Mouse (Mus musculus) adrenal gland, postnatal 36 days (tissue): ENCODE results near the gene Ipo11. TPM values are rescaled to one million over a fixed set of nuclear protein-coding genes. Genes with fewer than 3 reads are reported as not detected.
"Not testable (repeated sequence)": the region's sequence is repeated elsewhere in the genome, so short reads cannot be mapped to it uniquely, and the experiment has no call there.

ENCODE experiments used
- DNase-seq, 2 experiments: peaks; one replicate each; pipeline ENCODE4 v3.0.0; 2021; ENCODE audit warnings: mixed read lengths in 1 of 2
- long read RNA-seq, 2 experiments: library from polyadenylated mRNA; stranded (forward); transcript quantifications; one replicate each; pipeline ENCODE4 v2.0.0; 2021; ENCODE audit warnings: borderline sequencing depth in 2 of 2
- total RNA-seq, 2 experiments: library from RNA; stranded (reverse); gene quantifications; 2 replicates each; pipeline ENCODE4 v1.2.3; 2021

Ipo11 gene
- 10 to 100 TPM; 38.9 to 43.8 TPM for total RNA-seq
- long read RNA-seq, experiment 1, full-length matches to known transcripts = 8 of 24 reads
- long read RNA-seq, experiment 1, partial matches to known transcripts = 11 of 24 reads
- long read RNA-seq, experiment 1, other reads (novel, unspliced or antisense) = 5 of 24 reads
- long read RNA-seq, experiment 2, full-length matches to known transcripts = 3 of 9 reads
- long read RNA-seq, experiment 2, partial matches to known transcripts = 3 of 9 reads
- long read RNA-seq, experiment 2, other reads (novel, unspliced or antisense) = 3 of 9 reads

DNA sequence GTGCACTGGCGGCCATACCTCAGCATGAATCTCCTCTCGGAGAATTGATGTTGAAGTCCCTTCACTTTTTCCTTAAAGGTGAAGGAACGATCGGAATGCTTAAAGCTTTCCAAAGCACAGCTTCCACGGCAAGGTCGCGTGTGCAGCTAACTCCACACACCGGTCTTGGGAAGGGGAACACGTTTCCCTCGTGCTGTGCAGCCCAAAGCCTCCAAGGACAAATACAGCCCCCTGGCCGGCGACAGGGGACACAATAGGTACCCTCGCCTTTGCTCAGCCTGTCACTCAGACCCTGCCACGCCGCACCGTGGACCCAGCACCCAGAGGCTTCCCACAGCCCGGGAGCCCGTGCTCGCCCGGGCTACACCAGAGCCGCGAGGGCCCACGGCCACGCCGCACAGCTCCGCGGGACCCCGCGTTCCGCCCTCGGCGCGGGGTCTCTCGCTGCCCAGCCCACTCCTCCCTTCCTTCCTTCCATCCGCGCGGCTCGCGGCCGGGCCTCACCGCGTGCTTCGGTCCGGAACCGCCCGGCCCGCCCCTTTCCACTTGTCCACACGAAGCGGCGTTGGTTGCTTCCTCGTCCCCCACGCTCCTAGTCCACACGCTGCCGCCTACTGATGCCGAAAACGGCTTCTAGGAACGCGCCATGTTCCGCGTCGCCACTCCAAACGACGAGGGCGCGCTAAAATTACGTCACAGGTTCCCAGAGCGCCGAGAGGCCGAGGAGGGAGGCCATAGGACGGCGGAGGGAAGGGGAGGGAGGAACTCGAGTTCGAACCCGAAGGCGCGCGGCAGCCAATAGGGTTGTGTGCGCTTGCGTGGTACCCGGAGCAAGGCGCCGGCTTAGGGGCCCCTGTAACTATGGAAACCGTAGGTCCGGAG, at the start of gene Ipo11:
Ipo11 (minus strand) TSS at position 703 of the 882 bp plus-strand sequence.
- DNase-seq = peak; percentile 93 to 95

DNA sequence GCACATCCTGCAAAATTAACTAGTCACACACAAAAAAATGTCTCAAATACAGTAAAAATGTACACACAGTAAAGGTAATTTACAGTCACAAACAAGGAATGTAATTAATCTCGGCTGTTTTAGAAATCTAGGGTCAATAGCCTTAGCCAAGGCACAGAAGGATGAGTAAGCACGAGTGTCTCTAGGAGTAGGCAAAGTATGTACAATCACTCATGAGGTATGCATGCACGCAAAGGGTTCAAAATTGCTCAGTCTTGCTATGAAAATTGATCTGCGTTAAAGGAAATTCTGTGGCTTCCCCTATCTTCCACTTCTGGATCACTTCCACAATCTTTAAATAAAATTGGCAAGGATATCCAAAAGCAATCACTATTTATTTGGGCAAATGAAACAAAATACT, 24.7 kb upstream of the Ipo11 start:
- no peak for DNase-seq

GRCm38 (mm10) chr13:106960557-106960956, 23.8 kb upstream of the Ipo11 start:
- no peak for DNase-seq

GRCm38 (mm10) chr13:106958286-106958685, 21.5 kb upstream of the Ipo11 start:
- DNase-seq = no peak

DNA sequence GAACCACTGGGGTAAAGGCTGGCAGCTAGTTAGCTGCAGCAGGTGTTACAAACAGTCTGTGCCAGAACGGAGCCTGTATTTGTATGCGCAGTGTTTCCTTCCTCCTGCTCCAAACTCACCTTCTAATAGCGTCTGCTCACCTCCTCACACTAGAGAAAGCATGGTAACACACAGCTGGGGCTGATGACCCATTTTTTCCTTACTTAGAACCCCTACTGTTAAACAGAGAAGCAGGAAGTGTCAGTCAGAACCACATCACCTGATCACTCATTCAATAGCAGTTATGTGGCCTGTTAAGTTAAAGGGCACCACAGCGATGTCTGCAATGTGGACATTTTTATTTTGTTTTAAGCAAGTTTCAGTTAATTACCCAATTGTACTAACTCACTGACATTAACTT, 20.8 kb upstream of the Ipo11 start:
- DNase-seq = no peak

GRCm38 (mm10) chr13:106954880-106955279, 18.1 kb upstream of the Ipo11 start:
- DNase-seq = no peak

- no peak for DNase-seq
Measured at GRCm38 (mm10) chr13:106947583-106947982, 10.8 kb upstream of the Ipo11 start.

DNA sequence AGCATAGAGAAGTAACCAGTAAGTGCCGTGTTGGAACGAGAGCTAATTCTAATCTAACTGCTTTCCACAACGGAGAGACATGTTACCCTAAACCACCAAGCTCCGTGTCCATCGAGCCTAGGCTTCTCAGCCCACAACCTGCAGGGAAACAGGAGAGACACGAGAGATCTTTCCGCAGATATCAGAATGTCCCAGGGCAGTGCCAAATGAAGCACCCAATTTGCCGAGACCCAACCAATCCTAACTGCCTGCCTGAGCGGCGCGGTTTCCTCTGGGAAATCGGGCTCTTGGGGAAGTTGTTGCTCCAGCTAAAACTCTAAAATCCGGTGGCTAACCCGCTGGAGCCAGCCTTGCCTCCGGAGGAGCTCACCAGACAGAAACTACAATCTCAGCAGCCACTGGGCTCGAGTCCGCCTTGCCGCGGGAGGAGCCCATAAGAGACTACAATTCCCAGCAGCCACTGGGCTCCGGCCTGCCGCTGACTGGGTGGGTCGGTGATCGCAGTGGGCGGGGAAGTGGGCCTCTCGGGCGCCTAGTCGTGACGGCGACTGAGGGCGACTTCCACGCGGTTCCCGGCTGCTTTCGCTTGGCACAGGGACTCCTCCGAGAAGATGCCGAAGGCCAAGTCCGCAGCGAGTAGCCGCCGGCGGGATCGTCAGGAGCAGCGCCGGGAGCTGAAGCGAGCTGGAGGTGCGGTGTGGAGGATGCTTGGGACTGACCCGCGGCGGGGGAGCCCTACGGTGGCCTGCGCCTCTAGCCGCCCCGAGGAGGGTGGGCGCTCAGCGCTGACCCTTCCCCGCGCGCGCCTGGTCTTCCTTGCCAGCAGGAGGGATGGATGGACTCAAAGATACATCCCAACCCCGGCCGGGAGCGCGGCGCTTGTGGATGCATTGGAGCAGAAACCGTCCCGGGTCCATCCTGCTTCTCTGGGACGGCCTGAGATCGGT, 10.1 kb upstream of the Ipo11 start, which contains the start of gene Dimt1:
Dimt1 (plus strand) TSS at position 534 of the 947 bp plus-strand sequence.
- DNase-seq = peak; percentile 97

DNA sequence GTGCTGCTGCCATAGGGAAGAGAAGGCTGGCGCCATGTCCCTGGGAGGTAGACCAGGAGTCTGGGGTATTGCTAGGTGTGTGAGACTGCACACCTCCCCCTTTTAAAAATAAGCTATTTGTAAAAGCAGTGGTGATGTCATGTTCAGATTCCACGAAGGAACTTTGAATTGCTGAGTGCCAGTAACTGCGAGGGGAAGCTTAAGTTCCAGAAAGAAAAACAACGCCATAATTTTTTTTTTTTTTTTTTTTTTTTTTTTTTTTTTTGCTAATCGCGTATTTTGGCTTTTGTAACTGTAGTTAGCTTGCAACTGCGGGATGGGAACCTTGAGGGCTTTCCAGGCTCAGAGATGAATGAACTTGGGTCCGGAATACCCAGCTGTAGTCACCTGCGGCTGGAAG, 8.8 kb upstream of the Ipo11 start:
- no peak for DNase-seq

GRCm38 (mm10) chr13:106942721-106943120, 6.0 kb upstream of the Ipo11 start:
- no peak for DNase-seq

GRCm38 (mm10) chr13:106941211-106941976, 4.6 kb upstream of the Ipo11 start:
- no peak for DNase-seq

DNA sequence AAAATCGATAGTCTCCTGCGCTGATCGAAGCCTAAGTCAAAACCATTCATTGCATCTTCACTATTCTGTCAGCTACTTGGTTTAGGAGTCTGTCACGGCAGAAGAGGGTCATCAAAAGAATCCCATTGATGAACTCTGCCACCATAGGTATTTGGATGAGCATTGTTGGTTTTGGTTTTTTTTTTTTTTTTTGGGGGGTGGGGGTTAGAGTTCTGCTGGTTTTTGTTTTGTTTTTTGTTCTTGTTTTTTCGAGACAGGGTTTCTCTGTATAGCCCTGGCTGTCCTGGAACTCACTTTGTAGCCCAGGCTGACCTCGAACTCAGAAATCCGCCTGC, 347 bp upstream of the Ipo11 start:
- no peak for DNase-seq

GRCm38 (mm10) chr13:106935871-106936255, 895 bp downstream of the Ipo11 start:
- DNase-seq = no peak

DNA sequence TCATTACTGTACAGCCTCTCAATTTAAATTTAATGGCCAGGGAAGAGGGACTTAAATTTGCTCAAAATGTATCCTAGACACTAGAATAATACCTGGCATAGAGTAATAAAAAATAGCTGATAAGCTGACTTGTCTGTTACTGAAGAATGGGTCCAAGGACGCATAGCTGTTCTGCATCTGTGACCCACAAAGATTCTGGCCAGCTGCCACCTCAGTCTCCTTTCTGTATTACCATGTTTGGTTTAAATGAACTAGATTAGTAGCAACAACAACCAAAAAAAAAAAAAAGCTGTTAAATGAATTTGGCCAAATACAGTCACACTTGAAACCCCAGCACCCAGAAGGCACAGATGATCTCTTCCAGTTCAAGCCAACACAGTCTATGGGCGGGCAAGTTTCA, 7.6 kb downstream of the Ipo11 start:
- peak; percentile 66 to 72 for DNase-seq

- DNase-seq = peak; percentile 6 to 10
Measured at GRCm38 (mm10) chr13:106928296-106928695, 8.5 kb downstream of the Ipo11 start.

DNA sequence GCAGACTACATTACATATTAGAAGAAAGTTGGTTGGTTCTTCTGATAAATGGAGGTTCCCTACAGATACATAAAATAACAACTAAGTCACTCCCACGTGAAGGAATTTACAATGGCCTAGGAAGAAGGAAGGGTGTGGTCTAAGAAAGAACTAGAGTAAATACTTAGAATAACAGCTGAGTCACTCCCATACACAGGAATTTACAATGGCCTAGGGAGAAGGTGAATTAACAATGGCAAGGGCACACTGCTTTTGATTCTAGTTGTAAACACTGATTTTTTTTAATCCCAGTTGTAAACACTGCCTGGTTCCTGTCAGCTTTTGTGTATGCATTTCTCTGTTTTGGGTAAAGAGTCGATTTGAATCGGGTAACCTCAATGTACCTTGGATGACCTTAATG, 10.8 kb downstream of the Ipo11 start:
- not testable (repeated sequence) for DNase-seq

- no peak for DNase-seq
Measured at GRCm38 (mm10) chr13:106918322-106919050, 18.3 kb downstream of the Ipo11 start.

DNA sequence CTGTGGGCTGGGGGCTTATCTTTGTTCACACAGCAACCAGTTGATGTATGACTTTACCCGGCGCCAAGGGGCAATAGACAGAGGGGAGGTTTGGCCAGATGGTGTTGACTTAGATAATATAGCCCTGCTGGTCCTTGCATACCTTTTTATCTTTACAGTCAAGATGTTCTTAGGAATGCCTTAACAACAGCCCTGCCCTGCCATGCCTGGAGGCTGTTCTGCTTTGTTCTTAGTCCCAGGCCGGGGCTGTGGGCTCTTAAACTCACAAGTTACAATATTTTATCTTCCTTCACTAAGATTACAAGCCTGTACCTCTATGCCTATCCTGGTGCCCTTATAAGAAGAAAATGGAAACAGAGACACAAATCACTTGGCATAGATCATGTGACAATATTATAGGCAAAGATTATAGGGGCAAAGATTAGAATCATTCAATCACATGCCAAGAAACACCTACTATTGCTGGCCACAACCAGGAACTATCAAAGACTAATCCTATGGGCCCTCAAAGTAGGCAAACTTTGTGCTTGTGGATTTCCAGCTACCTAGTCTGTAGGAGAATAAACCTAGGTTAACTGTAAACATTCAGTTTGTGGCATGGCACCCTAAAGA, 23.5 kb downstream of the Ipo11 start:
- DNase-seq = no peak

GRCm38 (mm10) chr13:106910096-106910495, 26.7 kb downstream of the Ipo11 start:
- DNase-seq = peak; percentile 40 to 61

DNA sequence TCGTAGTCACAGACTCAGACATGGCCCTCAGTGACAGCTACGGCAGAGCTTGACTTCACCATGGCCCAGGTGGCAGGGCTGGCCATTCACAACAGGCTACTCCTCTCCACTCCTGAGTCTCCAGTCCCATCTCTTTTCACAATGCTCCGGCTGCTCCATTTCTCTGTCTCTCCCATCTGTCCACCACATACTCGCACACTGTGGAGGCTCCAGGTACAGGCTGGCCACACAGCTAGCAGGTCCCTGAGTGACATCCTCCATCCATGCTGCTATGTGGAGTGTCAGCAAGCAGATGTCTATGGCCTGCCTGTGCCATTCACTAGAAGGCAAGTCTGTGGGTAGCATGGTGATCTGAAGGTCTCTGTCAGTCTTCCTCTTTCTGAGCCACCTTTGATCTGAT, 29.5 kb downstream of the Ipo11 start:
- DNase-seq = no peak
